Mouse (Mus musculus): ENCODE data around the gene Chst15. TPM values are rescaled to one million over a fixed set of nuclear protein-coding genes. Genes with fewer than 3 reads are reported as not detected.

Chst15 gene
- 8.7 and 14.5 TPM in 2 replicates for polyA plus RNA-seq (2012; rRNA removed)

DNA sequence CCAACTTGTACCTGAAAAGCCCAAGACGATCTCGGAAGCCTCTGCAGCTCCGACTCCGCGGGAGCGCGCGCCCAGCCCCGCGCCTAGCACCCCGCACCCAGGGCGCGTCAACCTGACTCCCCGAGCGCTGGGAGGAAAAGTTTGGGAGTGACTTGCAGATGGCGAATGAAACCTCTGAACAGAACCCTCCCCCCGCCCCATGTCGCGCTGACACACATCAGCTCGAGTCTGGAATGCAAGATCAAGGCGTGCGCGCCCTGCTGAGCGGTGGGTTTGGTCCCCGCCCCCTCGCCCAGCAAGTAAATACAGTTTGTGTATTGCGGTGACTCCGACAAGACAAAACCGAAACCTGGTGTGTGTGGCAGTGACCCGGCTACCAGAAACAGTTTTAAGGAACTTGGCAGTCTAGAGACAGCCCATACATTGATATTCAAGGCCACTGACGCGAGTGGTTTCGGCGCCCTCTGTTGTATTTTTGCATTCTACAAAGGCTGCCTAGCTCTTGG is at the start of gene Chst15:
Chst15 (minus strand) TSS at position 193 of the 506 bp plus-strand sequence.
- no peak for DNase-seq (ENCODE audit: low spot score)

DNA sequence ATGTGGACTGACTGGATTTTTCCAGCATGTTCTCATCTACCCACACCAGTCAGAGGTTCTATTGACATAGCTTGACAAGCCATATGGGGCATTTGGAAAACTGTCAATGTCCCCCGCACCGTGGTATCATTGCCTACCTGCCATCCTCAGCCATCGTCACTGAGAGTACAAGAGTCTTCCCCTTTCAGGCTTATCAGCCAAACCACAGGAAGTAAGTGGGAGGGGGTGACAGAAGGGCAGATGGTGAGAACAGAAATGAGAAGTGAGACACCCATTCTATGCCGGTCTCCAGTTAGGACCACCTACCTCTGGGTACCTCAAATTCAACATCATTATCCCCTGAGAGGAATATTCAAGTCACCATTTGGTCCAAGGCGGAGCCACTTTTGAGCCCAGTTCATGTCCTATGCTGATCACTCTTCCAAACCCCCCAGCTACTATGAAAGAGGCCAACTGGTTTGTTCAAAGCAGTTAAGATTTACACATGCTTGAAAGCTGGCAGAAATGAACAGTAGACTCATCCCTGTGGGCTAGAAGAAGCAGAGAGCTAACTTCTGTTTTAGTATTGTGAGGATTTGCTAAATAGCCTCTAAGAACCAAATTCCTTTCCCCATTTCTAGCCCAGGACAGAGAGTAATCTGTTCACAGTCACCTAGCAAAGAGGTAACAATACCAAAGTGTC is 48.8 kb upstream of the Chst15 start:
- no peak for DNase-seq (ENCODE audit: low spot score)

DNA sequence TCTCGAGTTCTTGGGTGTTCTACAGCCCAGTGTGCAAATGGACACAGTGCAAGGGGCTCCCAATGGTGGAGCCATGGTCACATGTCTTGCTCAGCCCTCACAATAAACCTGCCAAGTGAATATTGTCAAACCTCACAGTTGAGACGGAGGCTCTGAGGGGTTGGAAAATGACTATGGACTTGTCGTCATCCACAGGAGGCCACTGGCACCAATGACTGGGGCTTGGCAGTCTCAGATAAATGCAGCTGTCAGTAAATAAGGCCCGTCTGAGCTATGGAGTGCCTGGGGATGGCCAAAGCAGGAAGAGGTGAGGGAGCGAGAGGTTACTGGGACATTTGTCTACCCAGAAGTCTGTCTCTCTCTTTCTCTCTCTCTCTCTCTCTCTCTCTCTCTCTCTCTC is 48.1 kb upstream of the Chst15 start:
- no peak for DNase-seq (ENCODE audit: low spot score)

DNA sequence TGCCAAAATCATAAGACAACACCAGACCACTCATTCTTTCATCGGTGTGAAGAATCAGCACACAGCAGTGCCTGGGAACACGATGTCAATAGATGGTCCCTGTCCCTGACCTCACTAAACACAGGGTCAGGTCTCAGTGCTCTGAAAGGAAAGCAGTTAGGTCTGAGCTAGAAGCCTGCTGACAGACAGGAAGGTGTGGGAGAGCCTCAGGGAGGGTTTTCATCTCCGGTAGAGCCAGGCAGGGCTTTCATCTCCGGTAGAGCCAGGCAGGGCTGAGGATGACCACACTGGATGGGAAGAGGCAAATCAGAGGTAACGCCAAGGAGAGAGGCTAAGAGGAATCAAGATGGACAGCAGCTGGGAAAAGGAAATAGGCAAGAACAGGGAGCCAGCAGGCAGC is 47.5 kb upstream of the Chst15 start:
- no peak for DNase-seq (ENCODE audit: low spot score)

DNA sequence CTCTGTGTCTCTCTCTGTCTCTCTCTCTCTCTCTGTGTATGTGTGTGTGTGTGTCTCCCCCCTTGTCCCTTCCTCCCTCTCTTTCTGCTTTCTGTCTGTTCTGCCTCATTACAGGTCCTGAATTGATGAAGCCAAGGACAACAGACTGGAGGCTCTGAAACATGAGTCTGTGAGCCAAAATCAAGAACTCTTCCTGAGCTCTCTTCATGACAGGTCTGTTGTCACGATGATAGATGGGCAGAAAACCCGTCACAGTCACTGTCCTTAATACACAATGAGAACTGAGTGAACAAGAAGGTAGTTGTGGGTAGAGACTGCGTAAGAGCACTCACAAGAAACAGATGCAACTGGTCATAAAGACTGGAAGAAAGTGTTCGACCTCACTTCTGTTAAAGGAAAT is 43.3 kb upstream of the Chst15 start:
- no peak for DNase-seq (ENCODE audit: low spot score)

DNA sequence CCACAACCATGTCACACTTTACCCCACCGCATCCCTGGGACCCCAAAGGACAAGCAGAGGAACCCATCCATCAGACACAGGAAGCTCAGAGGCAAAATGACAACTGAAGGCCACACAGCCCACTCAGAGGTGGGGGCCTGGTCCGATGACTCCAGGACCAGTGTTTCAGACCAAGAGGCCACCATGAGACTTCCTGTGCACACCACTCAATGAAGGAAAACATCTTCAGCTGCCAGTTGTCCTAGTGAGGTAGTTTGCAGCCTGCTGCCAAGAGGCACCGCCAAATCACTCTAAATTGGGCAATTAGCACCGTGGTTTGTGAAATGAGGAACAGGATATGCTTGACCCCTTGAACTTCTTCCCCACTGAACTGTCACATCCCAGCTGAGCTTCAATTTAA is 41.7 kb upstream of the Chst15 start:
- DNase-seq (ENCODE audit: low spot score) = no peak

DNA sequence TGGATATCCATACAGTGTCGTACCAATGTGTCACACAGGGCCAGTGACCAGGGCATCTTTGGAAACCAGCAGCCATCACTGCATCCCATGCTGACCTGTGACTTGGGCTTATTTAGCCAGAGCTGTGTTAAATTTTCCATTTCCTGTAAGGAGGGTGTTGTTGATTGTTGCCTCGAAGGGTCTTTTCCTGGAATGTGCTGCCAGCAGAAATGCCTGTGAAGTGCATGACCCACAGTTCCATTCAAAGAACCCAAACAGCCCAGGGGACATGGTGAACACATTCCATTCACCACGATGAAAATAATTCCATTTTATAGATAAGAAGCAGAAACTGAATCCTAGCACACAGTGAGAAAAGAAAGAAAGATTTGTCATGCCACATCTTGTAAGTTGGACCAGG is 41.2 kb upstream of the Chst15 start:
- DNase-seq (ENCODE audit: low spot score) = no peak

DNA sequence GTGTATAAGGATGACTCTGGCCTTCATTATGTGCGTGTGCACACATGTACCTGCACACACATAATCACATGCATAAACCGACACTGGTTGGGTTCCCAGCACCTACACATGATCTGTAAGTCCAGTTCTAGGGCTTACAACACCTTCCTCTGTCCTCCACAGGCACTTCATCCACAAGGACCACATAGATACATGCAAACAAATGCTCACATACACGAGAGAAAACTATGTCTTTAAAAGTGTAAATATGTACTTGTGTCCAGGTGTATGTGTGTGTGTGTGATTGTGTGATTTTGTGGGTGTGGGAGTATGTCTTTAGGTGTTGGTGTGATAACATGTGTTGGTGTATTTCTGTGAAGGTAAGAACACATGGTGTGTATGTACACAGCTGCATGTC is 40.8 kb upstream of the Chst15 start:
- no peak for DNase-seq (ENCODE audit: low spot score)

DNA sequence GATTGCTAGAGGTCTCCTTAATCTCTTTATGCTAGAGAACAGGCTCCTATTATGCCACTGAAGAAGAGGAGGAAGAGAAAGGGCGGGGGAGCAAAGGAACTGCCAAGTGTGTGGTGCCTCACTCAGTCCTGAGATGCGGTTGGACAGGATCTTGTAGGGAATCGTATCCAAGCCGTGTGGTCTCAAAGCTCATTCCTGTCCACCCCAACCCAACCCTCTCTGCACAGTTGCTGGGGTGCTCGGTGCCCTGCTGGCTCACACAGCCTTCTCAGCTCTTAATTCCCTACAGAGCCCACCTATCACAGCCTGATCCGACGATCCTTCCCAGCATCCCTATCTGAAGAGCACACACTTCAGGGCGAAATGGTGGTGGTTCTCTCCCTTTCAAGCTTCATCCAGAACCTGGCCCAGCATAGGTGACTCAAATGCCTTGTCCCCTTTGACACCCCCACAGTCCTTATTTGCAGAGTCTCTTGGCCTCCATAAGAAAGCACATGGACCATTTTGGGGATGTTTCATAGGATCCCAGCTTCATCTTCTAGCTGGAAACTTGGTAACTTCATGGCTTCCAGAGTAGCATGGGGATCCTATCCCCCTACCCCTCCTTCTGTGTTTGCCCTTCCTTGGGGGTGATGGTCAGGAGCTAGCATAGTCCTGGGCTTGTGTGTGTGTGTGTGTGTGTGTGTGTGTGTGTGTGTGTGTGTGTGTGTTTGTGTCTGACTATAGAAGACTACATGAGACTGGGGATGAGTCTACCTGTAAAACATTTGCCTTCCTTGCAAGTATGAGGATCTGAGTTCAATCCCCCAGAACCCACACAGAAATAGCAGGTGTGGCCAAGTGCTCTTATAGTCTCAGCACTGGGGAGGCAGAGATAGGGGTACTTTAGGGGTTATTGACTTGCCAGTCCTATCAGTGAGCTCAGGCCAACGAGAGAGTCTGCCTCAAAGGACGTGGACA is 40.1 kb upstream of the Chst15 start:
- DNase-seq (ENCODE audit: low spot score) = no peak

DNA sequence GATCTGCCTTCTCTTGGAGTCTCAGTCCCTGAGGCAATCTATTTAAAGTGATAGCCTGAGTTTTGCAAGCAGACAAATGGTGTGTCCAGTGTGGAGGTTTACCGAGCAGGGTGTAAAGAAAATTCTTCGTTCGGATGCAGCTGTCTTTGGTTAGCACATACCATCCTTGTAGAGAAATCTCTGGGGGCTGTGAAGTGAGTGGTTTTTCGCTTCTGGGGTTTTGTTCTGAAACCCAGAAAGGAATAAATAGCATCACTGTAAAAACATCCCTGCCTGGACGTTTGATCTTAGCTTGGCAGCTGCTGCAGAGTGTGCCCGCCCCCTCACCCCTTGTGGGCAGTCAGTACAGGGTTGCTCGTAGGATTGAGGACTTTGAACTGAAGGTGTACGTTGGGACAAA is 39.2 kb upstream of the Chst15 start:
- DNase-seq (ENCODE audit: low spot score) = no peak

DNA sequence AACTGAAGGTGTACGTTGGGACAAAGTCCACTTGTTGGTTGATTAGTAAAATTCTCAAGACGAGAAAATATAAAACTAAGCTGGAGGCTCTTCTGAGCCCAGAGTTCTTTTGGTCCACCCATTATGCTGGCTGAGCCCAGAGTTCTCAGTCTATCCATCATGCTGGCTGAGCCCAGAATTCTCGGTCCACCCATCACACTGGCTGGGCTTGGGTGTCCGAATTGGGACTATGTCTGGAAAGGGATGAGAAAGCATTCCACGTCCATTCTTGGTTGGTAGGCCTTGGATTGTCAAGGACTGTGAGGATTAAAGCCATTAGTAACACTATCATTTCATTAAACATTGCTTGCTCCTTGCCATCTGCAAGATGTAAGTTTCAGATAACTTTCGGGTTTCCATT is 38.7 kb upstream of the Chst15 start:
- no peak for DNase-seq (ENCODE audit: low spot score)

DNA sequence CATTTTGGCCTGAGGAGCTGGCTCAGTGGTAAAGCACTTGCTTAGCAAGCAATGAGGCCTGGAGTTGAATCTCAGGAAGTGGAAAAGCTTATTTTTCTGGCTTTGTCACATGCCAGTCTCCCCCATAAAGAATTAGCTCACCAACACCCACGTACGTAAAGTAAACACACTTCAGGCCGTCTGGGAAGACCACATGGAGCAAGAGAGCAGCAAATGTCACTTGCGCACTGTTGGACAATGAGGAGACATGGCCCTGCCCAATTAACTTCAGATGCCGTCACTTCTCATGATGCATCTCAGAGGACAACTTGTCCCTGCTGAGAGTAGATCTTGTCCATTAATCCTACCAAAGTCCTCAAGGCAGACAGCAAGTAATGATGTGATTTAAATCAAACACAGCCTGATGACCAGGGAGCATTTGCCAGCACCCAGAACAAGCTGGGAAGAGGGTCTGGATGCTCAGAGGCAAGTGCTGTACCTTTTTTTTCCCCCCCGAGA is 32.1 kb upstream of the Chst15 start:
- no peak for DNase-seq (ENCODE audit: low spot score)

DNA sequence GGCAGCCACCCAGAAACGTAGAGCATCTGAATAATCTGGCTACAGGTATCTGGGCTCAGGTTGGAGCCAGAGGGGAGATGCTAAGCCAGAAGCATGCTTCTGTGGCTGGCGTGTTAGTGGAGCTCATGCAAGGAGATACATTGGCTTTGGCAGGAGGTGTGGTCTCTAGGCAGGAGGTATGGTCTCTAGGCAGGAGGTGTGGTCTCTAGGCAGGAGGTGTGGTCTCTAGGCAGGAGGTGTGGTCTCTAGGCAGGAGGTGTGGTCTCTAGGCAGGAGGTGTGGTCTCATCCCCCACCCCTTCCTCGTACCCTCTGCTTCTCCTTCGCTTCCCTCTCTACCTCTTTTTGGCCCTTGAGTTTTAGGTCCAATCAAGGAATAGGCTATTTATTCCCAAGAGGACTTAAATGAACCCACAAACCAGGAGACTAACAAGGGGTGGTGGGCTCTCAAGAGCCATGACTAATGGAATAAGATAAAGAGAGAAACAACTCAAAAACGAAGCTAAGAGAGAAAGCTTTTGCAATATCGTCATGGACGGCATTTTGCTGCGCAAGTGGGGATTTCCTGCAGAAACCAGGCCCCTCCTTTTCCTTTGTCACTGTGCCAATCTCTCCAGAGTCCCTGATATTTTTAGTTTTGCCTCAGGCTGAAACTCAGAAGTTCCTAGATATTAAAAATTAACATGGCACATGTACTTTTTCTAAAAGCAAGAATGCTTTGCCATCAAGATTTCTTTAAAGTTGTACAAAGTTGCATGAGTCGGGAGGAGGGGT is 30.4 kb upstream of the Chst15 start:
- no peak for DNase-seq (ENCODE audit: low spot score)

DNA sequence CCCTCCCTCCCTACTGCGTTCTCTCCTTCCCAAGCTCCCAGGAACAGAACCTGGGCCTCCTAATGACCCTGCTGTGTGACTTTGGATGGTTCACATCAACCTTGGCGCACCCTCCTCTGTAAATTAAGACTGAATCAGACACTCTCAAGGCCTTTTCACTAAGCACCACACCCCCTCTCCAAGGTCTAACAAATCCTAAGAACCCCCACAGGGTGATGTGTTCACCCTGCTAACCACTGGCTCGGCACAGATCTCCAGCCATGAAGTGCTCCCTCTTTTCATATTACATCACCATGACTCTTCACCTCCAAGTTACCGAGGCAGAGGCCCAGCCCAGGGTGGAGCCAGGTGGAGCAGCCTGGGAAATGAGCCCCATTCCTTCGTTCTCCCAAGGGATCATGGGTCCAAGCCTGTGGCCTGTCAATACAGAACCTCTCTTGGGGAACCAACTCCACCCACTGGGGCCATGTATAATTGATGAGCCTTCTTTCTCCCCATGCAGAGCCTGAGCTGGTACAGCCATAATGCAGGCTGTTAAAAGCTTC is 28.6 kb upstream of the Chst15 start:
- DNase-seq (ENCODE audit: low spot score) = no peak

DNA sequence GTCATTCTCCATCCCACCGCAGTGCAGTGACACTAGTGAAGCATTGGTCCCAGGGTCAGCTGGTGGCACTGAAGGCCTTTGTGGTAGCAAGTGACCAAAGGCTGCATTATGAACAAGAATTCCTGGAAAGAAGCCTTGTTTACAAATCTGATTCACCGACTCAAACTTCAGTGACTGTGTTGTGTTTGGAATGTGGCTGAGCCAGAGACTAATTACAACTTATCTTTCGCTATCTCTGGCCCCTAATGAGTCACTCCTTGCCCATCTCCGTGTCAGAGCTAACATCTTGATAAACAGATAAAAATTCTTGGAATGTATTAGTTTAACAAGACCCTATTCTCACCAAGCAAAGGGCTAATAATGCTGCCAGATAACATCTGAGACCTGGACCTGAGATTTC is 27.6 kb upstream of the Chst15 start:
- no peak for DNase-seq (ENCODE audit: low spot score)

DNA sequence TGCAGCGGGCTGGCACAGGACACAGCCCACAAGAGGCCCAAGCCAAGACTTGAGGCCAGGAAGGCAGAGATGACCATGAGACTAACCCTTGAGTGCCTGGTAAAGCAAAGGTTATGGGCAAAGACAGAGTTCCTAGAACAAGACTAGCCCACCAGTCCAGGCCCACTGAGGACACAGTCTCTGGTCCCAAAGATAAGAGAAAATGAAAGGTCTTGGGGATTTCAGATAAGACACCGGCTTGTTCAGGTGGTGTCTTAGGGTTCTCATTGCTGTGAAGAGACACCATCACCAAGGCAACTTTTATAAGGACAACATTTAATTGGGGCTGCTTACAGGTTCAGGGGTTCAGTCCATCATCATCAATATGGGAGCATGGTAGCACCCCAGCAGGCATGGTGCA is 26.9 kb upstream of the Chst15 start:
- DNase-seq (ENCODE audit: low spot score) = no peak

DNA sequence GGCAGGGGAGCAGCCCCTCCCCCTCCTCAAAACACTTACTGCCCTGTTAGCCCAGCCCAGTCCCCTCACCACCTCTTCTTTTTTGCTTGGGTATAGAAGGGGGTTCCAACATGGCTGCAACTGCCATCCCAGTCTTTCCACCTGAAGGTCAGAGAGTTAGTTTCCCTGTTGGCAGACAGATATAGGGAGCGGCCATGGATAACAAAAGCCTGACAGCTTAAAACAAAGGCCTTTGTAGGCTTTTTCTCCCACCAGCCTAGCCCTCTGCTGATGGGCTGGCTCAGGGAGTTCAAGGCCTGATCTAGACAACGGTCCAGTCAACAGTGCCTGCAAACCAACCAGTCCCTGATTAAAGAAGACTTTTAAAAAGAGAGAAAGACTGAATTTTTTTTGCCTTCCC is 26.1 kb upstream of the Chst15 start:
- DNase-seq (ENCODE audit: low spot score) = no peak

DNA sequence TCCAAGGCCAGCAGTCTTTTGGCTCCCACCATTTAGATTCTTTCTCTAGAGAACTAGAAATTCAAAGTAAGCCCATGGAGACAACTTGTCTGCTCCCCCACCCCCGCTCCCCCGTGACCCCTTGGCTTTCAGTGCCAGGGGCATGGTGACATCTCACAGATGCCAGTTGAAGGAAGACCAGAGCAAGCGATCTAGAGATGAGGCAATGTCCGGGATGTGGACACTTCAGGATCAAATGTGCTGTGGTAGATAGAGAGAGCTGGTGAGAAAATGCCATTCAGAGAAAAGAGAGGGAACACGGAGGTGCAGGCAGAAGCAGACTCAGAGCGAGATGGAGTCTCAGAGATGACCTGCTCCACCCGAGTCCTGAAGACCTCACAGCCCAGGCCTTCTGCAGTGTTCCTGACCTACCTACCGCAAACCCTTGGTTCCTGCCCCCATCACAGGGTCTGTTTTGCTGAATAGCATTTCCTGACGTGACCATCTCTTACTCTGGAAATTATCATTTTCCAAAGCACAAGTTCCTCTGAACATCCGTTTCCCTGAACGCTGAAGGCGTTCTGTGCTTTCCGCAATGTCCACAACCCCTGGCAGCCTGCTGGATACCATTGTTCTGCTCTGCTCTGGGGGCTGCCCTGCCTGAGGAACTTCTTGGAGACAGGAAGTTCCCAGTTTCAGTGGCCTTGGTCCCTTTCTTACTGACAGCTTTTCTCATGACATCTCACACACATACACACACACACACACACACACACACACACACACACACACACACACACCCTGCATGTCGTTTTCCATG is 22.2 kb upstream of the Chst15 start:
- no peak for DNase-seq (ENCODE audit: low spot score)

DNA sequence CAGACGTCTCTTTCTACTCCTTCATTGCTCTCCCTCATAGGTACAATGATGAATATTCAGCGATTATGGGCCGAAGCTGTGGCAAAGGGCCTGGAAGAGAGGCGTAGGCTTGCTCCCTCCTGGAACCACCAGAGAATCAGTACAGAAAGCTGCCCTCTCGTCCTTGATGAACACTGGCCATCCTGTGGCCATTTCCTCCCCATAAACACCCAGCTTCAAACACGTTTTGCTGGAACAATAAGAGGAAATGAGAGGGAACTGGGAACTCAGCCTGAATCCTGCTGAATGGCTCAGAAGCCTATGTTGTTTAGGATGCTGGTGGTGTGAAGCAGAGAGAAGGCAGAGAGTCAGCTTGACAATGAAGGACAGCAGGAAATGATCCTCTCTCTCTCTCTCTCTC is 21.3 kb upstream of the Chst15 start:
- no peak for DNase-seq (ENCODE audit: low spot score)

DNA sequence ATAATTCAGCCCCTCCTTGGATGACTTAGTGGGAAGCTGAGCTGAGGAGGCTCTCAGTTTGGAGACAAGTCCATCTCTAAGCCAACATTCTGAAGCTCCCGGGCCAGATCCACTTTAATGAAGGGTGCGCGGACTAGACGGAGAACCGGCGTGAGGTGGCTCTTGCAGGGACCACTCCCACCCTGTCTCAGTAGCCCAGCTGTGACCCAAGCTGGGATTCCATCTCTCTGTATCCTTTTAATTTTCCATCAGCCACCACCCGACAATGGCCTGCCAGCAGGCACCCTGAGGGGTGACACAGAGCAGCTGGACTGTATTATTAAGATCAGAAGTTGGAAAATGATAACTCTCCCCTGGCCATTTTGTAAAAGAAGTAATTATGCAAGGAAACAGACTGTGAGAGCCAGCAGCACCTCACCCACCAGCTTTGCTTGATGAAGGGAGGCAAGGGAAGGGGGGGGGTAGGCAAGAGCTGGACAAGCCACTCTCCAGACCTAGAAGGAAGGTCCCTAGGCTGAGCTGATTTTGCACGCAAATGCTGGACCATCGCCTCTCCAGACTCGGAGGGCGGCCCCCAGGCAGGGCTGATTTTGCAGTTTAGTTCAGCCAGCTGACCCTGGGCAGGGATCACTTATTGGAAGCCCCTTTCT is 20.4 kb upstream of the Chst15 start:
- DNase-seq (ENCODE audit: low spot score) = no peak

All from urinary bladder, adult 2 months (tissue).